Mouse (Mus musculus): ENCODE results near the gene Jazf1. TPM values are rescaled to one million over a fixed set of nuclear protein-coding genes. Genes with fewer than 3 reads are reported as not detected.

Gene Jazf1
- total RNA-seq, 1 experiment from 2014 or later: 4.3 TPM

- DNase-seq: no peak
Measured at GRCm38 (mm10) chr6:52916836-52917376, 151.5 kb downstream of the Jazf1 start.

GRCm38 (mm10) chr6:52914921-52915320 lies 153.5 kb downstream of the Jazf1 start:
- DNase-seq: no peak

GRCm38 (mm10) chr6:52912143-52912918 lies 156.1 kb downstream of the Jazf1 start:
- peak; percentile 16 for DNase-seq

- DNase-seq: no peak
Measured at GRCm38 (mm10) chr6:52906801-52907200, 161.6 kb downstream of the Jazf1 start.

GRCm38 (mm10) chr6:52905100-52905499 lies 163.3 kb downstream of the Jazf1 start:
- no peak for DNase-seq

GRCm38 (mm10) chr6:52903226-52903960 lies 165.0 kb downstream of the Jazf1 start:
- no peak for DNase-seq

- no peak for DNase-seq
Measured at GRCm38 (mm10) chr6:52899574-52900245, 168.7 kb downstream of the Jazf1 start.

GRCm38 (mm10) chr6:52895075-52895474 lies 173.4 kb downstream of the Jazf1 start:
- peak; percentile 33 for DNase-seq

GRCm38 (mm10) chr6:52894501-52894823 lies 174.0 kb downstream of the Jazf1 start:
- no peak for DNase-seq

- DNase-seq: no peak
Measured at GRCm38 (mm10) chr6:52893811-52894500, 174.5 kb downstream of the Jazf1 start.

GRCm38 (mm10) chr6:52892978-52893377 lies 175.5 kb downstream of the Jazf1 start:
- no peak for DNase-seq

GRCm38 (mm10) chr6:52887541-52888203 lies 180.8 kb downstream of the Jazf1 start:
- DNase-seq: peak; percentile 31

GRCm38 (mm10) chr6:52883773-52884172 lies 184.7 kb downstream of the Jazf1 start:
- no peak for DNase-seq

- no peak for DNase-seq
Measured at GRCm38 (mm10) chr6:52877176-52877575, 191.3 kb downstream of the Jazf1 start.

- no peak for DNase-seq
Measured at GRCm38 (mm10) chr6:52871306-52871705, 197.1 kb downstream of the Jazf1 start.

GRCm38 (mm10) chr6:52869252-52869651 lies 199.2 kb downstream of the Jazf1 start:
- peak; percentile 21 for DNase-seq

GRCm38 (mm10) chr6:52868352-52868751 lies 200.1 kb downstream of the Jazf1 start:
- no peak for DNase-seq

- peak; percentile 16 for DNase-seq
Measured at GRCm38 (mm10) chr6:52861928-52862327, 206.5 kb downstream of the Jazf1 start.

GRCm38 (mm10) chr6:52861186-52861820 lies 207.1 kb downstream of the Jazf1 start:
- peak; percentile 41 for DNase-seq

- DNase-seq: no peak
Measured at GRCm38 (mm10) chr6:52860713-52861112, 207.7 kb downstream of the Jazf1 start.

GRCm38 (mm10) chr6:52858911-52859431 lies 209.5 kb downstream of the Jazf1 start:
- DNase-seq: no peak
